Mouse (Mus musculus) embryonic facial prominence, embryonic 10.5 days (tissue): ENCODE data around the gene Fam122b. TPM values are rescaled to one million over a fixed set of nuclear protein-coding genes. Genes with fewer than 3 reads are reported as not detected.
"Not testable (repeated sequence)": the region's sequence is repeated elsewhere in the genome, so short reads cannot be mapped to it uniquely, and the experiment has no call there.

Experiments used
- DNase-seq: peaks from one replicate; pipeline ENCODE4 v3.0.0-alpha.2; 2017; ENCODE audit warnings: low spot score
- H3K27ac ChIP-seq: fragments of 300-500 bp; sonication (generic); replicated peaks from 2 replicates; pipeline ENCODE4 v1.5.1; 2016; ENCODE audit warnings: mild to moderate bottlenecking
- H3K27me3 ChIP-seq: fragments of 300-500 bp; sonication (generic); replicated peaks from 2 replicates; pipeline ENCODE4 v1.6.1; 2016; ENCODE audit warnings: low read depth, mild to moderate bottlenecking; ENCODE audit not compliant: poor library complexity, severe bottlenecking
- H3K36me3 ChIP-seq: fragments of 300-500 bp; sonication (generic); replicated peaks from 2 replicates; pipeline ENCODE4 v1.6.1; 2016; ENCODE audit warnings: mild to moderate bottlenecking, moderate library complexity
- H3K4me1 ChIP-seq: fragments of 300-500 bp; sonication (generic); 2 replicates; pipeline ENCODE4 v1.6.1; 2016
- H3K4me3 ChIP-seq: fragments of 300-500 bp; sonication (generic); 2 replicates; pipeline ENCODE4 v1.5.1; 2016; ENCODE audit warnings: mild to moderate bottlenecking, moderate library complexity
- H3K9me3 ChIP-seq: fragments of 300-500 bp; sonication (generic); 2 replicates; pipeline ENCODE4 v1.6.1; 2016; ENCODE audit warnings: mild to moderate bottlenecking
- WGBS: fragments of 180-500 bp; shearing (Covaris S2); methylation state at CpG from one replicate; pipeline ENCODE4 v1.1.7; 2016; 5-methylcytosine and 5-hydroxymethylcytosine counted together
- polyA plus RNA-seq: library from polyadenylated mRNA; unstranded; fragments of >200 nt; fragmentation: Nextera tagmentation; extraction: Ambion mirVana; gene quantifications from 2 replicates; pipeline ENCODE4 v1.2.1, GENCODE M21; 2016

Fam122b gene
- 6.7 and 7.8 TPM in 2 replicates for polyA plus RNA-seq

GRCm38 (mm10) chrX:53269289-53270062 lies at the start of gene Fam122b:
TSS of gene Fam122b (minus strand) at chrX:53269805.
- H3K36me3 ChIP-seq, result no peaks in the 10 kb centered on the region
- H3K27ac ChIP-seq, result peak within 1 kb of the TSS; percentile 86
- peak within 1 kb of the TSS; percentile 66 for H3K4me3 ChIP-seq
- peaks cover 13% of the 10 kb centered on the region for H3K4me1 ChIP-seq
- peak; percentile 92 for DNase-seq
- H3K9me3 ChIP-seq, result no peaks in the 10 kb centered on the region
- 16% methylated on average over 40 of the region's 40 CpGs for WGBS
- H3K27me3 ChIP-seq, result 0 out of 2 replicates have a peak, but pooled peaks cover 4% of the 10 kb centered on the region

- no peaks in the 10 kb centered on the region for H3K27me3 ChIP-seq
- H3K9me3 ChIP-seq, result no peaks in the 10 kb centered on the region
- no peak overlapping the region for H3K27ac ChIP-seq
- no peak for DNase-seq
- no peak overlapping the region for H3K4me3 ChIP-seq
- WGBS, result 86% methylated on average over 5 of the region's 5 CpGs
- H3K4me1 ChIP-seq, result no peaks in the 10 kb centered on the region
- H3K36me3 ChIP-seq, result no peaks in the 10 kb centered on the region
These were observed 18.3 kb upstream of the Fam122b start for GRCm38 (mm10) chrX:53287924-53288323.

GRCm38 (mm10) chrX:53273124-53273523 lies 3.5 kb upstream of the Fam122b start, which contains the start of gene Fam122c:
TSS of gene Fam122c (plus strand) at chrX:53273424.
- DNase-seq, result no peak
- 51% methylated on average over 1 of the region's 1 CpGs for WGBS
- Histone ChIP-seq H3K27me3 (0 out of 2 replicates have a peak, but pooled peaks cover 4% of the 10 kb centered on the region), H3K4me1 (peaks cover 7% of the 10 kb centered on the region), H3K27ac (no peak within 1 kb of the TSS), H3K4me3 (no peak within 1 kb of the TSS), H3K36me3 (no peaks in the 10 kb centered on the region), H3K9me3 (no peaks in the 10 kb centered on the region)

- WGBS, result 85% methylated on average over 3 of the region's 3 CpGs
- DNase-seq, H3K9me3 ChIP-seq, H3K36me3 ChIP-seq, H3K27me3 ChIP-seq, H3K27ac ChIP-seq, H3K4me3 ChIP-seq: not testable (repeated sequence)
- peaks cover 13% of the 10 kb centered on the region for H3K4me1 ChIP-seq
These were observed 2.0 kb upstream of the Fam122b start for GRCm38 (mm10) chrX:53271628-53272027.

- DNase-seq, result no peak
- 0 out of 2 replicates have a peak, but pooled peaks cover 4% of the 10 kb centered on the region for H3K27me3 ChIP-seq
- H3K27ac ChIP-seq, result peak overlapping the region; percentile 86
- H3K4me1 ChIP-seq, result peaks cover 13% of the 10 kb centered on the region
- no peaks in the 10 kb centered on the region for H3K36me3 ChIP-seq
- 19% methylated on average over 10 of the region's 10 CpGs for WGBS
- no peaks in the 10 kb centered on the region for H3K9me3 ChIP-seq
- H3K4me3 ChIP-seq, result peak overlapping the region; percentile 66
These were observed 443 bp upstream of the Fam122b start for GRCm38 (mm10) chrX:53270063-53270432.

GRCm38 (mm10) chrX:53268856-53269255 lies 749 bp downstream of the Fam122b start:
- Histone ChIP-seq H3K4me3 (peak overlapping the region; percentile 66), H3K4me1 (peaks cover 13% of the 10 kb centered on the region), H3K27ac (peak overlapping the region; percentile 86), H3K36me3 (no peaks in the 10 kb centered on the region), H3K9me3 (no peaks in the 10 kb centered on the region), H3K27me3 (0 out of 2 replicates have a peak, but pooled peaks cover 4% of the 10 kb centered on the region)
- peak; percentile 83 for DNase-seq
- WGBS, result 24% methylated on average over 10 of the region's 10 CpGs

- 72% methylated on average over 9 of the region's 9 CpGs for WGBS
- Histone ChIP-seq H3K27ac (no peak overlapping the region), H3K4me1 (peaks cover 13% of the 10 kb centered on the region), H3K4me3 (no peak overlapping the region), H3K27me3 (peaks cover 4% of the 10 kb centered on the region; the same call in 1 of the 2 replicates), H3K9me3 (no peaks in the 10 kb centered on the region), H3K36me3 (no peaks in the 10 kb centered on the region)
- DNase-seq, result no peak
These were observed 3.4 kb downstream of the Fam122b start for GRCm38 (mm10) chrX:53266186-53266585.

- Histone ChIP-seq H3K9me3 (no peaks in the 10 kb centered on the region), H3K4me3 (no peak overlapping the region), H3K4me1 (no peaks in the 10 kb centered on the region), H3K27ac (no peak overlapping the region), H3K36me3 (peaks cover 6% of the 10 kb centered on the region; the same call in 1 of the 2 replicates), H3K27me3 (no peaks in the 10 kb centered on the region)
- no peak for DNase-seq
These were observed 14.4 kb downstream of the Fam122b start for GRCm38 (mm10) chrX:53255195-53255594.

- no peak within 1 kb of the TSS for H3K4me3 ChIP-seq
- no peak within 1 kb of the TSS for H3K27ac ChIP-seq
- 72% methylated on average over 4 of the region's 4 CpGs for WGBS
- no peaks in the 10 kb centered on the region for H3K36me3 ChIP-seq
- H3K27me3 ChIP-seq, result no peaks in the 10 kb centered on the region
- DNase-seq, result no peak
- no peaks in the 10 kb centered on the region for H3K9me3 ChIP-seq
- H3K4me1 ChIP-seq, result peaks cover 3% of the 10 kb centered on the region; the same call in 1 of the 2 replicates
These were observed 29.6 kb downstream of the Fam122b start, which contains the start of gene Plac1 for GRCm38 (mm10) chrX:53240011-53240410. TSS of gene Plac1 (minus strand) at chrX:53240111.

- Histone ChIP-seq H3K9me3 (no peaks in the 10 kb centered on the region), H3K4me1 (peaks cover 7% of the 10 kb centered on the region; the same call in 1 of the 2 replicates), H3K27ac (no peak overlapping the region), H3K36me3 (no peaks in the 10 kb centered on the region), H3K27me3 (no peaks in the 10 kb centered on the region), H3K4me3 (no peak overlapping the region)
- DNase-seq, result peak; percentile 28
- WGBS, result 13% methylated on average over 2 of the region's 2 CpGs
These were observed 31.6 kb downstream of the Fam122b start for GRCm38 (mm10) chrX:53237971-53238370.

- Histone ChIP-seq H3K4me1 (peaks cover 10% of the 10 kb centered on the region; the same call in 1 of the 2 replicates), H3K27ac (no peak overlapping the region), H3K4me3 (no peak overlapping the region), H3K27me3 (0 out of 2 replicates have a peak, but pooled peaks cover 4% of the 10 kb centered on the region), H3K36me3 (no peaks in the 10 kb centered on the region), H3K9me3 (no peaks in the 10 kb centered on the region)
- no peak for DNase-seq
- WGBS, result 58% methylated on average over 7 of the region's 7 CpGs
These were observed 33.2 kb downstream of the Fam122b start for GRCm38 (mm10) chrX:53236404-53236803.

- Histone ChIP-seq H3K36me3 (no peaks in the 10 kb centered on the region), H3K4me3 (no peak overlapping the region), H3K9me3 (no peaks in the 10 kb centered on the region), H3K27ac (no peak overlapping the region), H3K4me1 (peaks cover 10% of the 10 kb centered on the region; the same call in 1 of the 2 replicates), H3K27me3 (0 out of 2 replicates have a peak, but pooled peaks cover 4% of the 10 kb centered on the region)
- WGBS, result 37% methylated on average over 4 of the region's 4 CpGs
- peak; percentile 44 for DNase-seq
These were observed 35.9 kb downstream of the Fam122b start for GRCm38 (mm10) chrX:53233689-53234088.

GRCm38 (mm10) chrX:53231965-53232364 lies 37.6 kb downstream of the Fam122b start:
- H3K4me3 ChIP-seq, result peak overlapping the region; percentile 41; the same call in 1 of the 2 replicates
- 0 out of 2 replicates have a peak, but pooled peaks cover 4% of the 10 kb centered on the region for H3K27me3 ChIP-seq
- H3K36me3 ChIP-seq, result no peaks in the 10 kb centered on the region
- H3K4me1 ChIP-seq, result peaks cover 10% of the 10 kb centered on the region; the same call in 1 of the 2 replicates
- H3K9me3 ChIP-seq, result no peaks in the 10 kb centered on the region
- peak; percentile 15 for DNase-seq
- WGBS, result 33% methylated on average over 13 of the region's 13 CpGs
- H3K27ac ChIP-seq, result peak overlapping the region; percentile 69
